Mouse (Mus musculus) ovary, postnatal 36 days (tissue): ENCODE data around the gene Ppp6r2.

Source experiments
- DNase-seq: peaks from one replicate; pipeline ENCODE4 v3.0.0; 2022; ENCODE audit warnings: low spot score, mixed read lengths

Ppp6r2 gene

GRCm38 (mm10) chr15:89182328-89182741, 29.0 kb upstream of the Ppp6r2 start:
- DNase-seq: peak; percentile 45

- no peak for DNase-seq
These were observed 28.5 kb upstream of the Ppp6r2 start for GRCm38 (mm10) chr15:89182842-89183241.

- DNase-seq: no peak
These were observed 27.0 kb upstream of the Ppp6r2 start for GRCm38 (mm10) chr15:89184141-89184936.

- DNase-seq: no peak
These were observed 26.5 kb upstream of the Ppp6r2 start for GRCm38 (mm10) chr15:89184937-89185227.

- DNase-seq: no peak
These were observed 16.1 kb upstream of the Ppp6r2 start for GRCm38 (mm10) chr15:89195261-89195681.

- peak; percentile 92 for DNase-seq
These were observed 15.6 kb upstream of the Ppp6r2 start for GRCm38 (mm10) chr15:89195690-89196312.

- DNase-seq: peak; percentile 97
These were observed 15.0 kb upstream of the Ppp6r2 start, which contains the start of gene Dennd6b for GRCm38 (mm10) chr15:89196313-89196706. TSS of gene Dennd6b (minus strand) at chr15:89196496.

- DNase-seq: no peak
These were observed 14.3 kb upstream of the Ppp6r2 start for GRCm38 (mm10) chr15:89197056-89197455.

- DNase-seq: no peak
These were observed 3.9 kb upstream of the Ppp6r2 start for GRCm38 (mm10) chr15:89207457-89207856.

GRCm38 (mm10) chr15:89209886-89210761, 1.2 kb upstream of the Ppp6r2 start:
- DNase-seq: peak; percentile 84

GRCm38 (mm10) chr15:89211716-89212461, 536 bp downstream of the Ppp6r2 start:
- no peak for DNase-seq

- DNase-seq: no peak
These were observed 1.1 kb downstream of the Ppp6r2 start for GRCm38 (mm10) chr15:89212495-89212894.

GRCm38 (mm10) chr15:89213517-89213916, 2.2 kb downstream of the Ppp6r2 start:
- DNase-seq: no peak

- no peak for DNase-seq
These were observed 3.6 kb downstream of the Ppp6r2 start for GRCm38 (mm10) chr15:89214953-89215352.

- DNase-seq: no peak
These were observed 4.4 kb downstream of the Ppp6r2 start for GRCm38 (mm10) chr15:89215611-89216233.

GRCm38 (mm10) chr15:89233586-89233985, 22.2 kb downstream of the Ppp6r2 start:
- no peak for DNase-seq

- DNase-seq: no peak
These were observed 22.7 kb downstream of the Ppp6r2 start for GRCm38 (mm10) chr15:89234052-89234451.

- no peak for DNase-seq
These were observed 28.5 kb downstream of the Ppp6r2 start for GRCm38 (mm10) chr15:89239751-89240392.

GRCm38 (mm10) chr15:89241025-89241424, 29.7 kb downstream of the Ppp6r2 start:
- DNase-seq: no peak

- no peak for DNase-seq
These were observed 37.7 kb downstream of the Ppp6r2 start for GRCm38 (mm10) chr15:89249063-89249462.

GRCm38 (mm10) chr15:89255330-89255729, 44.0 kb downstream of the Ppp6r2 start:
- DNase-seq: no peak
